Mouse (Mus musculus) midbrain, embryonic 15.5 days (tissue): Measurements from ENCODE around the gene Utp6. TPM values are rescaled to one million over a fixed set of nuclear protein-coding genes. Genes with fewer than 3 reads are reported as not detected.

Experiments
- ATAC-seq: fragments of 200-750 bp; cut with Nextera tagmentation; replicated peaks from 2 replicates; pipeline ENCODE4 v1.8.0; 2017; ENCODE audit warnings: moderate TSS enrichment
- H3K27ac ChIP-seq: fragments of 300-500 bp; sonication (generic); 2 replicates; pipeline ENCODE4 v1.5.1; 2015; ENCODE audit warnings: mild to moderate bottlenecking, inconsistent platforms
- H3K27me3 ChIP-seq: fragments of 300-500 bp; sonication (generic); replicated peaks from 2 replicates; pipeline ENCODE4 v1.6.1; 2015; ENCODE audit warnings: inconsistent platforms
- H3K36me3 ChIP-seq: fragments of 300-500 bp; sonication (generic); replicated peaks from 2 replicates; pipeline ENCODE4 v1.6.1; 2015; ENCODE audit warnings: inconsistent platforms
- H3K4me1 ChIP-seq: fragments of 300-500 bp; sonication (generic); 2 replicates; pipeline ENCODE4 v1.6.1; 2015; ENCODE audit warnings: inconsistent platforms
- H3K4me2 ChIP-seq: fragments of 300-500 bp; sonication (generic); 2 replicates; pipeline ENCODE4 v1.6.1; 2015; ENCODE audit warnings: inconsistent platforms, mild to moderate bottlenecking, moderate library complexity
- H3K4me3 ChIP-seq: fragments of 300-500 bp; sonication (generic); 2 replicates; pipeline ENCODE4 v1.5.1; 2015; ENCODE audit warnings: mild to moderate bottlenecking, inconsistent platforms
- H3K9ac ChIP-seq: fragments of 300-500 bp; sonication (generic); 2 replicates; pipeline ENCODE4 v1.6.1; 2015; ENCODE audit warnings: mild to moderate bottlenecking, inconsistent platforms
- H3K9me3 ChIP-seq: fragments of 300-500 bp; sonication (generic); 2 replicates; pipeline ENCODE4 v1.6.1; 2016; ENCODE audit warnings: inconsistent platforms
- WGBS: fragments of 180-500 bp; shearing (Covaris S2); methylation state at CpG from one replicate; pipeline ENCODE4 v1.1.7; 2015; ENCODE audit warnings: mixed read lengths; 5-methylcytosine and 5-hydroxymethylcytosine counted together
- polyA plus RNA-seq: library from polyadenylated mRNA; unstranded; fragments of >200 nt; fragmentation: Nextera tagmentation; extraction: Ambion mirVana; gene quantifications from 2 replicates; pipeline ENCODE4 v1.2.1, GENCODE M21; 2015

The Utp6 gene
- polyA plus RNA-seq, 1 experiment from 2014 or later: 37.0 TPM

GRCm38 (mm10) chr11:79890822-79891221 lies 71.4 kb downstream of the Utp6 start:
- no peak overlapping the region for H3K9ac ChIP-seq
- no peak overlapping the region for H3K4me2 ChIP-seq
- H3K9me3 ChIP-seq: no peaks in the 10 kb centered on the region
- H3K27ac ChIP-seq: no peak overlapping the region
- no peak overlapping the region for H3K4me3 ChIP-seq
- H3K4me1 ChIP-seq: no peaks in the 10 kb centered on the region
- no peaks in the 10 kb centered on the region for H3K27me3 ChIP-seq
- ATAC-seq: no peak
- H3K36me3 ChIP-seq: no peaks in the 10 kb centered on the region
- WGBS: 84% methylated on average over 2 of the region's 2 CpGs

GRCm38 (mm10) chr11:79886961-79887360 lies 75.2 kb downstream of the Utp6 start:
- no peaks in the 10 kb centered on the region for H3K27me3 ChIP-seq
- no peak overlapping the region for H3K27ac ChIP-seq
- H3K4me2 ChIP-seq: no peak overlapping the region
- no peak overlapping the region for H3K9ac ChIP-seq
- H3K36me3 ChIP-seq: no peaks in the 10 kb centered on the region
- no peak for ATAC-seq
- no peaks in the 10 kb centered on the region for H3K9me3 ChIP-seq
- no peak overlapping the region for H3K4me3 ChIP-seq
- WGBS: 85% methylated on average over 1 of the region's 1 CpGs
- no peaks in the 10 kb centered on the region for H3K4me1 ChIP-seq

- WGBS: 94% methylated on average over 1 of the region's 1 CpGs
- no peaks in the 10 kb centered on the region for H3K9me3 ChIP-seq
- no peak overlapping the region for H3K4me2 ChIP-seq
- H3K4me3 ChIP-seq: no peak overlapping the region
- no peaks in the 10 kb centered on the region for H3K27me3 ChIP-seq
- no peaks in the 10 kb centered on the region for H3K4me1 ChIP-seq
- no peak for ATAC-seq
- no peaks in the 10 kb centered on the region for H3K36me3 ChIP-seq
- H3K9ac ChIP-seq: no peak overlapping the region
- H3K27ac ChIP-seq: no peak overlapping the region
Measured at GRCm38 (mm10) chr11:79886395-79886794, 75.8 kb downstream of the Utp6 start.

- Histone ChIP-seq H3K9ac (no peak overlapping the region), H3K4me1 (no peaks in the 10 kb centered on the region), H3K9me3 (no peaks in the 10 kb centered on the region), H3K4me2 (no peak overlapping the region), H3K4me3 (no peak overlapping the region), H3K27me3 (no peaks in the 10 kb centered on the region), H3K36me3 (no peaks in the 10 kb centered on the region), H3K27ac (no peak overlapping the region)
- no peak for ATAC-seq
- WGBS: 84% methylated on average over 13 of the region's 13 CpGs
Measured at GRCm38 (mm10) chr11:79885713-79886393, 76.3 kb downstream of the Utp6 start.

GRCm38 (mm10) chr11:79884784-79885183 lies 77.4 kb downstream of the Utp6 start:
- ATAC-seq: no peak
- H3K27ac ChIP-seq: no peak overlapping the region
- H3K4me1 ChIP-seq: no peaks in the 10 kb centered on the region
- H3K9ac ChIP-seq: no peak overlapping the region
- H3K36me3 ChIP-seq: no peaks in the 10 kb centered on the region
- H3K27me3 ChIP-seq: no peaks in the 10 kb centered on the region
- WGBS: 89% methylated on average over 6 of the region's 6 CpGs
- no peak overlapping the region for H3K4me2 ChIP-seq
- no peaks in the 10 kb centered on the region for H3K9me3 ChIP-seq
- H3K4me3 ChIP-seq: no peak overlapping the region

Other genes with a start within 250 kb of the Utp6 start
- 12.6 and 13.8 TPM in 2 replicates for gene Suz12, start 30.7 kb upstream of the Utp6 start, polyA plus RNA-seq
- gene Crlf3, start 118.6 kb upstream of the Utp6 start, polyA plus RNA-seq: 11.9 and 12.3 TPM in 2 replicates
- 5.1 TPM in 2 replicates for gene Atad5, start 127.0 kb upstream of the Utp6 start, polyA plus RNA-seq
- 20.2 and 22.4 TPM in 2 replicates for gene Tefm, start 179.8 kb upstream of the Utp6 start, polyA plus RNA-seq
- 4.2 and 4.3 TPM in 2 replicates for gene Adap2, start 191.7 kb upstream of the Utp6 start, polyA plus RNA-seq
- 3.3 and 3.9 TPM in 2 replicates for gene Rnf135, start 221.5 kb upstream of the Utp6 start, polyA plus RNA-seq
- gene Rhot1, start 246.6 kb upstream of the Utp6 start, polyA plus RNA-seq: 72.7 and 74.7 TPM in 2 replicates